Mouse (Mus musculus) mature B cell (primary cell): ENCODE measurements around the gene C87436.

Experiments used
- in situ Hi-C: fragments of 300-500 bp; cut with MboI; formaldehyde crosslinking; loops from 2 replicates; pipeline ENCODE4 v1.14.3; 2019

The C87436 gene

DNA sequence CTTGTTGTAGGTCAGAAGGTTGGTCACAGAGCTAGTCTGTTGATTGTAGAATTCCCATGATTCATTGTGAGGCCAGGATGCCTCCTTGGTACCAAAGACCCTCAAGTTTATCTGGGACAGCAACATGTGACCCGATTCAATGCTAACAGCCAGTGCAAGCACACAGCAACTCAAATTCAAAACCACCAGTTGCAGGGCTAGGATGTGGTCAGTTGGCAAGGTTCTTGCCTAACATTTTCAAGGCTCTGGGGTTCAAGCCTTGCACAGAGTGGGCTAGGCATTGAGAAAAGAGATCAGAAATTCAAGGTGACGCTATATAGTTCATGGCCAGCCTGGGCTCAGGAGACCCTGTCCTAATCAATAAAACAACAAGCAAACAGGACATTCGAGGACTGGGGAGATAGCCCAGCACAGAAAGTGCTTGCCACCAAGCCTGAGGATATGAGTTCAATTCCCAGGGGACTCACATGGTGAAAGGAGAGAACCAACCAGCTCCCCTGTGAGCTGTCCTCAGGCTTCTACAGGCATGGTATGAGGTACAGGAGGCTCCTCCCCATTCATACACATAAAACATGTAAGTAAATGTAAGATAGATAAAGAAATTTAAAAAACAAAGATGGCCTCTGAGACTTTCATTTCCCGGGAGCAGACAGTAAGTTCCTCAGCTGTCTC lies 71.2 kb downstream of the C87436 start:
- in situ Hi-C loops: no loop called here

DNA sequence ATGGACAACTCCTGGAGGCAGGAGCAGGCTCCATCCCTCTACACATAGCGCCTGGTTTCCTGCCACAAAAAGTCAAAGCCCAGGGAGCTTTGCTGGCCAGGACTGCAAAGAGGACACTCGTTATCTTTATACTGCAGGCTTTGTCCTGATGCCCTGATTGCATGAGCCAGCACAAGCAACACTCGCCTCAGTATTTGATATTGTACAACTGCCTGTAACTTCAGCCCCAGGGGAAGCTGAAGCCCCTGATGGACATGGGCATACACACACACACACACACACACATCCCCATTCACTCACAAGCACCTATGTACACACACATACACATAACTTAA lies 71.7 kb downstream of the C87436 start:
- in situ Hi-C loops: no loop called here

DNA sequence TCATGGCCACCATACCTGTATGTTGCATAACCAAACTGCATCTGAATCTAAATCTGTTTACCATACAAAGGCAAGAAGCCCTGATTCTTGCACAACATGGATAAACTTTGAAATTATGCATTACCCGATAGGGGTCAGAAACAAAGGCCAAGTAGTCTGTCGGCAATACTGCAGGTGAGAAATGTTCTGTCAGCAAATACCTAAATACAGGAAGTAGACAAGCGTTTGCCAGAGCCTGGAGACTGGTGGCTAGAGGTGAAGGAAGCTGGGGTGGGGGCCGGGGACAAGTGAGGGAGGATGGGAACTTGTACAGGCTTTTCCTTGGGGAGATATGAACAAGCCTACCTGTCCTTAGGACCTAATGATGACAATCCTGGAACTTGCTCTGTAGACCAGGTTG lies 72.8 kb downstream of the C87436 start:
- in situ Hi-C loops: no loop called here

DNA sequence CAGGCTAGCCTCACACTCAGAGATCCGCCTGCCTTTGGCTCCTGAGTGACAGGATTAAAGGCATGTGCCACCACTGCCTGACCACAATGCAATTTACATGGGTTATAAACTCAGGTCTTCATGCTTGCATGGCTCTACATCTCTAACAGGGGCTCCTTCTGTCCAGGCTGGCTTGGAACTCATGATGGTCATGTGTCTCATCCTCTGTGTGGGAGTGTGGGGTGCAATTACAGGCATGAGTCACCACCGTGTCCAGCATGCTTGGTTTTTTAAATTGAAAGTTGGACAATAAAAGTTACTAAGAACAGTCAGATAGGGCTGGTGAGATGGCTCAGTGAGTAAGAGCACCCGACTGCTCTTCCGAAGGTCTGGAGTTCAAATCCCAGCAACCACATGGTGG lies 75.1 kb downstream of the C87436 start:
- in situ Hi-C loops: no loop called here

DNA sequence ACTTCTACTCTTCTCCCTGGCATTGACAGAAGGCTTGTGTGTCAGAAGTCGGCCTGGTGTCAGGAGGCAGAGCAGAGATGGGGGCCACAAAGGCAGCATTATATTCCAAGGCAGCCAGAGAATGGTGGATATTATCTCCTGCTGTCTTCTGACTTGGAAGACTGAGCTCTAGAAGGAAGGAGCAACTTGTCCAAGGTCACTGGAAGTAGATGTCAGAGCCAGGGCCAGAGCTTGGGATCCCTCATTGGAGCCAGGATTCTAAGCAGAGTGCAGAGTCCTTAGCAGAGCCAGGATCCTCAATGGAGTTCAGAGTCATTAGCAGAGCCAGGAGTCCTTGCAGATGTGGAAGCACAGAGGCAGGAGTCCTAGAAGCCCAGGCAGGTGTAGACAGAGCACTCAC lies 77.8 kb downstream of the C87436 start:
- in situ Hi-C loops: no loop called here

DNA sequence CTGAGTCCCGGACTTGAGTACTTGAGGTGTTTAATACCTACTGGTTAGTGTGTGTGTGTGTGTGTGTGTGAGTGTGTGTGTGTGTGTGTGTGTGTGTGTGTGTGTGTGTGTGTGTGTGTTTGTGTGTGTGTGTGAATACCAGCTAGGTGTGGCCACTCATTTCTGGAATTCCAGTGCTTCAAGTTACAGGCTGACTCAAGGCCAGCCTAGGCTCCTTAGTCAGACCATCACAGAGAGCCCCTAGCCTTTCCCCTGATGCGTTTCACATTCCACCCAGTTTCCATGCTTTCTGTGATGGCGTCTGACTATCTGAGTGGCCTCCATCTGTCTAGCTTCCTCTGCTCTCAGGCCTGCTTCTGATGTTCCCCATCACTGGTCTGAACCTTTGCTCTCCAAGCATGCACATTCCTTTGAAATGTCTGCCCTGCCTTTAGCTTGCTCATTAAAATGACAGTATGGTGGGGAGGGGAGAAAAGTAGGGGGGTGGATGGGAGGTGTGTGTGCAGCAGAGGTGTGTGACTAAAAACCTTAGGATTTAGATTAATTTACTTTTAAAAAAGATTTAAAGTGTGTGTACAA lies 81.7 kb downstream of the C87436 start:
- in situ Hi-C loops: no loop called here

DNA sequence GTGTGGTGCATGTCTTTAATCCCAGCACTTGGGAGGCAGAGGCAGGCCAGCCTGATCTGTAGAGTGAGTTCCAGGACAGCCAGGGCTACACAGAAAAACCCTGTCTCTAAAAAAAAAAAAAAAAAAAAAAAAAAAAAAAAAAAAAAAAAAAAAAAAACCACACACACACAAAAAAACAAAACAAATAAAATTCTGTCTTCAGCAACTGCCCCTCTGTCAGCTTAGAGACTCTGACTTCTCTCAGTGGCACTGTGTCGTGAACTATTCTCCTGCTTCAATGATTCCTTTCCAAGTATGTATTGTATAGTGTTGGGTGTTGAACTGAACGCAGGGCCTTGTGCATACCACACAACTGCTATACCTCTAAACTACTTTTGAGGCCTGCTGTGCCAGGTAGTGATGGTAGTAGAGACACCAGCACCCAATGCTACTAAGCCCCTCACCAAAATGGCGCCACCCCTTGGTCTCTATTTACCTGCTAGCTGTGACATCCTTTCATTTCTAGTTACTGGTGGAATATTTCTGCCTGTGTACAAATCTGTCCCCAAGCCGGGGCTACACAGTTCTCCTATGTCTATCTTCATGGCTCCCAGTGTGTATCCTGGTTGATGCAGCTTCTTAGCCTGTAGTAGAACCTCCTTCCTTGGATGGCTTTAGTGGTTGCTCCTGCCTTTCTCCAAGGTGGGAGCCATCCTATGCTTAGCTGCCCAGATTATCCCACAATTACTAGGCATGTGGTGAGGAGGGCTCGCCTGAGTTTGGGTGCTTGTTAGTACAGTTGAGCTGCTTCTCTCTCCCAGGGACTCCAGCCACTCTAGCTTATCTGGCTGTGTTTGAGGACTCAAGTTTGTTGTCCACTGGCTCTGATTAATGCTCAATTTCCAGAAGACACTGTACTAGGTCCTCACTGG lies 84.1 kb downstream of the C87436 start:
- in situ Hi-C loops: no loop called here
